Mouse (Mus musculus): ENCODE measurements around the gene Nudt17.

DNA sequence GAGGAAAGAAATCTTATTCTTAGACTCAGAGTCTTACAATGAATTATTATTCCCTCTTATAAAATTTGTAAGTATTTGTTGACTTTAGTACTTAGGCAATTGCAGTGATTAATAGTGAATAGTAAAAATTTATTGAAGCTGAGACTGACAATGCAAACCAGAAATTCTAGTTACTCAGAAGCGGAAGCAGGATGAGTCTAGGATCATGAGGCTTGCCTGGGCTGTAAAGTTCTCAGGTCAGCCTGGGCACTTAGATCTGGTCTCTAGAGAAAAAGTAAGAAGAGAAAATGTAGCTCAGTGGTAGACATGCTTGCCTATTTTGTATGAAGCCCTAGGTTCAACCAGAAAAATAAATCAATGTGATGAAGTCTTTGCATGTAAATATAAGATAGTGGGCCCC lies 47.6 kb upstream of the Nudt17 start:
- no peak for TF ChIP-seq GATA1 (IDR thresholded peaks at IDR 0.05; ENCODE audit: low read length)
- TF ChIP-seq TAL1 (IDR thresholded peaks at IDR 0.05; ENCODE audit: low read length): no peak
